Mouse (Mus musculus) limb, embryonic 14.5 days (tissue): ENCODE measurements around the gene Pfkp. TPM values are rescaled to one million over a fixed set of nuclear protein-coding genes. Genes with fewer than 3 reads are reported as not detected.
A peak's percentile ranks its signal among the peaks of the same experiment; 100 is the strongest.

Source experiments
- ATAC-seq: fragments of 200-750 bp; cut with Nextera tagmentation; 2 replicates; pipeline ENCODE4 v1.8.0; 2017; ENCODE audit warnings: low read depth, moderate number of reproducible peaks, moderate TSS enrichment; ENCODE audit not compliant: low FRiP score
- DNase-seq: peaks from one replicate; pipeline ENCODE4 v3.0.0-alpha.2; 2015; ENCODE audit warnings: low spot score
- H3K27ac ChIP-seq: fragments of 300-500 bp; sonication (generic); replicated peaks from 2 replicates; pipeline ENCODE4 v1.5.1; 2014; ENCODE audit warnings: low read depth, mild to moderate bottlenecking, low read length, moderate library complexity, mixed read lengths
- H3K27me3 ChIP-seq: fragments of 300-500 bp; sonication (generic); 2 replicates; pipeline ENCODE4 v1.6.1; 2014; ENCODE audit warnings: low read length, mixed read lengths; ENCODE audit not compliant: control insufficient read depth, insufficient read depth
- H3K36me3 ChIP-seq: fragments of 300-500 bp; sonication (generic); 2 replicates; pipeline ENCODE4 v1.6.1; 2014; ENCODE audit warnings: mild to moderate bottlenecking, low read length, moderate library complexity, mixed read lengths; ENCODE audit not compliant: control insufficient read depth, insufficient read depth
- H3K4me1 ChIP-seq: fragments of 300-500 bp; sonication (generic); 2 replicates; pipeline ENCODE4 v1.6.1; 2014; ENCODE audit warnings: antibody characterized with exemption, low read length, mixed read lengths; ENCODE audit not compliant: control insufficient read depth, insufficient read depth
- H3K4me2 ChIP-seq: fragments of 300-500 bp; sonication (generic); replicated peaks from 2 replicates; pipeline ENCODE4 v1.6.1; 2014; ENCODE audit warnings: low read depth, mild to moderate bottlenecking, low read length, moderate library complexity; ENCODE audit not compliant: severe bottlenecking
- H3K4me3 ChIP-seq: fragments of 300-500 bp; sonication (generic); replicated peaks from 2 replicates; pipeline ENCODE4 v1.5.1; 2014; ENCODE audit warnings: low read length
- H3K9ac ChIP-seq: fragments of 300-500 bp; sonication (generic); 2 replicates; pipeline ENCODE4 v1.6.1; 2014; ENCODE audit warnings: mild to moderate bottlenecking, low read depth, low read length, moderate library complexity; ENCODE audit not compliant: severe bottlenecking
- H3K9me3 ChIP-seq: fragments of 300-500 bp; sonication (generic); 2 replicates; pipeline ENCODE4 v1.6.1; 2016; ENCODE audit warnings: low read length; ENCODE audit not compliant: control insufficient read depth
- POLR2A ChIP-seq: fragments of 200-500 bp; IDR thresholded peaks from 2 replicates; pipeline ENCODE4 v1.8.0; 2012; ENCODE audit warnings: inconsistent platforms, mild to moderate bottlenecking, moderate library complexity, borderline replicate concordance; ENCODE audit not compliant: insufficient read depth, insufficient read length; ENCODE audit errors: extremely low read depth
- WGBS: fragments of 180-500 bp; shearing (Covaris S2); extraction: QIAGEN DNeasy Blood & Tissue Kit; methylation state at CpG from one replicate; pipeline ENCODE4 v1.1.7; 2014; 5-methylcytosine and 5-hydroxymethylcytosine counted together
- polyA plus RNA-seq, 2 experiments: library from polyadenylated mRNA; depleted of rRNA in 1 of 2; stranded (reverse) in 1 of 2; unstranded in 1 of 2; fragments of >200 nt; fragmentation: Nextera tagmentation in 1 of 2; extraction: Ambion mirVana in 1 of 2; gene quantifications; 2 replicates each; pipeline versions ENCODE4 v1.2.1 to v1.2.3; 2012 to 2014

Pfkp gene
- polyA plus RNA-seq, 2 experiments, result 12.2 TPM

- Histone ChIP-seq H3K4me1 (peaks cover 28% of the 10 kb centered on the region), H3K27ac (no peak overlapping the region), H3K9me3 (no peaks in the 10 kb centered on the region), H3K4me3 (no peak overlapping the region), H3K9ac (no peak overlapping the region), H3K27me3 (no peaks in the 10 kb centered on the region), H3K36me3 (no peaks in the 10 kb centered on the region), H3K4me2 (no peak overlapping the region; the same call in 1 of the 2 replicates)
- no peak for ATAC-seq
- no peak for TF ChIP-seq POLR2A
- WGBS, result 12% methylated on average over 7 of the region's 7 CpGs
- peak; percentile 37 for DNase-seq
Observed at GRCm38 (mm10) chr13:6633524-6633923, 15.1 kb downstream of the Pfkp start.

- DNase-seq, result no peak
- WGBS, result 68% methylated on average over 4 of the region's 4 CpGs
- H3K27ac ChIP-seq, result no peak overlapping the region
- H3K9ac ChIP-seq, result no peak overlapping the region
- H3K27me3 ChIP-seq, result no peaks in the 10 kb centered on the region
- no peak for TF ChIP-seq POLR2A
- peaks cover 28% of the 10 kb centered on the region for H3K4me1 ChIP-seq
- ATAC-seq, result no peak
- H3K36me3 ChIP-seq, result no peaks in the 10 kb centered on the region
- no peak overlapping the region for H3K4me2 ChIP-seq
- H3K9me3 ChIP-seq, result no peaks in the 10 kb centered on the region
- no peak overlapping the region for H3K4me3 ChIP-seq
Observed at GRCm38 (mm10) chr13:6632935-6633334, 15.6 kb downstream of the Pfkp start.

- WGBS, result 45% methylated on average over 8 of the region's 8 CpGs
Observed at GRCm38 (mm10) chr13:6632513-6632912, 16.1 kb downstream of the Pfkp start.

GRCm38 (mm10) chr13:6631772-6632510 lies 16.6 kb downstream of the Pfkp start:
- Histone ChIP-seq H3K4me2 (no peak overlapping the region), H3K9me3 (no peaks in the 10 kb centered on the region), H3K4me3 (no peak overlapping the region), H3K9ac (no peak overlapping the region), H3K27me3 (no peaks in the 10 kb centered on the region), H3K27ac (no peak overlapping the region), H3K4me1 (peaks cover 28% of the 10 kb centered on the region), H3K36me3 (no peaks in the 10 kb centered on the region)
- ATAC-seq (no peak; the same call in 1 of the 2 replicates), DNase-seq (no peak)
- TF ChIP-seq POLR2A, result no peak
- whole genome bisulfite sequencing, result 67% methylated on average over 12 of the region's 12 CpGs

More at GRCm38 (mm10) chr13:6632513-6632912, 16.1 kb downstream of the Pfkp start:
- no peak overlapping the region for H3K27ac ChIP-seq
- peaks cover 28% of the 10 kb centered on the region for H3K4me1 ChIP-seq
- H3K9me3 ChIP-seq, result no peaks in the 10 kb centered on the region
- TF ChIP-seq POLR2A, result no peak
- no peak overlapping the region for H3K4me2 ChIP-seq
- no peak overlapping the region for H3K9ac ChIP-seq
- H3K4me3 ChIP-seq, result no peak overlapping the region
- no peaks in the 10 kb centered on the region for H3K27me3 ChIP-seq
- no peaks in the 10 kb centered on the region for H3K36me3 ChIP-seq
- DNase-seq (no peak), ATAC-seq (no peak)

- Histone ChIP-seq H3K4me2 (no peak overlapping the region), H3K27ac (no peak overlapping the region), H3K4me3 (no peak overlapping the region), H3K9ac (no peak overlapping the region), H3K9me3 (no peaks in the 10 kb centered on the region), H3K36me3 (no peaks in the 10 kb centered on the region), H3K27me3 (no peaks in the 10 kb centered on the region), H3K4me1 (peaks cover 25% of the 10 kb centered on the region)
- no peak for ATAC-seq
- WGBS, result 73% methylated on average over 5 of the region's 5 CpGs
- DNase-seq, result no peak
- no peak for TF ChIP-seq POLR2A
Observed at GRCm38 (mm10) chr13:6630660-6631059, 17.9 kb downstream of the Pfkp start.
